Mouse (Mus musculus) heart, adult 9 months (tissue): Measurements from ENCODE around the gene Spata32.

ENCODE experiments used
- DNase-seq, 2 experiments: peaks; one replicate each; pipeline ENCODE4 v3.0.0; 2022; ENCODE audit warnings: low spot score in 2 of 2

The Spata32 gene

DNA sequence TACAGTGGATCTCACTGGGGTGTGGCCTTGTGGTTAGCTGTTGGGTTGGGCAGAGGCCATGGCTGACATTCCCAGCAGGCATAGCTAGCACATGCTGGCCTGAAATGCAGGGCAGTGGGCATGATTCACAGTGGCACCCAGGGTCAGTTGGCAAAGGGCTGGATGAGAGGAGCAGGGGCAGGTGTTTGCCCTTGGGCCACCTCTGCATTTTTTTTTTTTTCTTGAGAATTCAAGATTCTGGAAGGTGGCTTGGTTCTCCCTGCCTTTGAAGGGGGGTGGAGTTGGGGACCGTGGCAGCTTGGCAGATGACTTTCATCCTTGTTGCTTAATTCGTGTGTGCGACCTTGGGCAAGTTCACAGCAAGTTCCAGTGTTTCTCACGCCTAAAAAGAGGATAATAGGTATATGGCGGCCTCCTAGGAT lies 43.8 kb downstream of the Spata32 start:
- DNase-seq = no peak

GRCm38 (mm10) chr11:103173771-103174344 lies 44.4 kb downstream of the Spata32 start:
- DNase-seq = no peak

DNA sequence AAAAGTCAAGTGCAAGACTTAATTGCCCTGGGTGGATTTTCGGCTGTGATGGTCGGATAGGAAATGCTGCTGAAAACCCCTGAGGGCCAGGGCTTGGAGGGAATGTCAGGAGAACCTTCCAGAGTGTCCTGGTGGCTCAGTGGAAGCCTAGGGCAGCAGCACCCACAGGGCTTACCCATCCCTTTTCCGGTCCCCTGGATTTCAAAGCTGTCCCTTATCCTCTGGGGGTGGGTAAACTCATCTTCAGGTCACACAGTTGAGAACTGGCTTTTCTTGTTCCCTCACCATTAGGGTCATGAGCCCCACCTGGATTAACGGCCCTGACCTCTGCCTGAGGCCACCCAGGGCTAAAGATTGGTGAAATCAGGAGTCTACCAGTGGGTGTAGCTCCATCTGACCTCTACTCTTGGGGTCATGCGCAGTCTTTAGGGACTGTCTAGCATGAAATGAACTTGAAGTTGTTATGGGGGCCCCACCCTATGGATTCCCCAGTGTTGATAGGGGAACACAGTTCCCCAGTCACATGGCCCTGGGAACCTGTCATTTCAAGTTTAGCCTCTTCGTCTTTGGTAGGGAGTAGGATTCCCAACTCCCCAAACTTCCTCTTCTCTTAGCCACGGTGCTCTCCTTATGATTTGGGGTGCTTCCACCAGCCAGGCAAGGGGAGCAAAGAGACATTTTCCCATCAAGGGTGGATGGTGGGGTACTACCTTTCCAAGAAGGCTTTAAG lies 45.0 kb downstream of the Spata32 start:
- DNase-seq = no peak

- DNase-seq = no peak
Observed at GRCm38 (mm10) chr11:103172392-103173040, 45.7 kb downstream of the Spata32 start.

- DNase-seq = peak; percentile 50 to 66
Observed at GRCm38 (mm10) chr11:103171703-103172391, 46.4 kb downstream of the Spata32 start.

GRCm38 (mm10) chr11:103171286-103171620 lies 47.0 kb downstream of the Spata32 start:
- DNase-seq = no peak

- peak; percentile 52 to 69 for DNase-seq
Observed at GRCm38 (mm10) chr11:103170494-103171285, 47.5 kb downstream of the Spata32 start, which contains the start of gene Fmnl1. Gene Fmnl1 (plus strand): TSS chr11:103171107.

DNA sequence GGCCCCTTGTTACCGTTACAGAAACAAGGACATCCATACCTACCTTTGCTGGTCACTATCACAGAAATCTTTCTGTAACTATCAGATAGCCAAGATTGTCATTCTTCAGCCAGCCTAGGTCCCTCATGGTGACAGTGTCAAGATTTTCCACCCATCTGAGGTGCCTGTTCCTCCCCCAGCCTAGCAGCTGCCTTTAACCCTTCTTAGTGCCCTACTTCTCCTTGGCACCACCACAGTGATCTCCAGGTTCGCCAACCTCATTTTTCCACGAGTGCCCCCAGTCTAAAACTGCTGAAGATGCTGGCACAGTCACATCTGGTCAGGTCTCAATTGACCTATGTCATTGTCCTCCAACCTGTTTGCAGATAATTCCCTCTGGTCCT lies 48.1 kb downstream of the Spata32 start:
- DNase-seq = no peak

GRCm38 (mm10) chr11:103169664-103170063 lies 48.6 kb downstream of the Spata32 start:
- DNase-seq = no peak

- peak in 1 of 2 experiments; percentile 76 for DNase-seq
Observed at GRCm38 (mm10) chr11:103168690-103169390, 49.4 kb downstream of the Spata32 start.

GRCm38 (mm10) chr11:103164391-103164790 lies 53.8 kb downstream of the Spata32 start:
- no peak for DNase-seq

DNA sequence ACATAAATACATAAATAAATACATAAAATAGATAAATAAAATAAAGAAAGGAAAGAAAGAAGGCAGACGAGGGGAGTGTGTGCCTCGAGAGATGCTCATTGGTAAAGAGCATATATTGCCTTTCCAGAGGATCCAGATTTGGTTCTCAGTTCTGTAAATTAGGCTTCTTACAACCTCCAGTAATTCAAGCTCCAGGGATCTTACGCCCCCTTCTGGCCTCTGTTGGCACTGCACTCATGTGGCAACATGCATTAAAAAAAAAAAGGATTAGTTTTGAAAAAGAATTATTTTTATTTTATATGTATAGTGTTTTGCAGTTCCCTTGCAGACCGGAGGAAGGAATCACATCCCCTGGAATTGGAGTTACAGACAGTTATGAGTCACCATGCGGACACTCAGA lies 56.1 kb downstream of the Spata32 start:
- no peak for DNase-seq

- DNase-seq = no peak
Observed at GRCm38 (mm10) chr11:103161449-103161848, 56.8 kb downstream of the Spata32 start.

GRCm38 (mm10) chr11:103160738-103161137 lies 57.5 kb downstream of the Spata32 start:
- no peak for DNase-seq

DNA sequence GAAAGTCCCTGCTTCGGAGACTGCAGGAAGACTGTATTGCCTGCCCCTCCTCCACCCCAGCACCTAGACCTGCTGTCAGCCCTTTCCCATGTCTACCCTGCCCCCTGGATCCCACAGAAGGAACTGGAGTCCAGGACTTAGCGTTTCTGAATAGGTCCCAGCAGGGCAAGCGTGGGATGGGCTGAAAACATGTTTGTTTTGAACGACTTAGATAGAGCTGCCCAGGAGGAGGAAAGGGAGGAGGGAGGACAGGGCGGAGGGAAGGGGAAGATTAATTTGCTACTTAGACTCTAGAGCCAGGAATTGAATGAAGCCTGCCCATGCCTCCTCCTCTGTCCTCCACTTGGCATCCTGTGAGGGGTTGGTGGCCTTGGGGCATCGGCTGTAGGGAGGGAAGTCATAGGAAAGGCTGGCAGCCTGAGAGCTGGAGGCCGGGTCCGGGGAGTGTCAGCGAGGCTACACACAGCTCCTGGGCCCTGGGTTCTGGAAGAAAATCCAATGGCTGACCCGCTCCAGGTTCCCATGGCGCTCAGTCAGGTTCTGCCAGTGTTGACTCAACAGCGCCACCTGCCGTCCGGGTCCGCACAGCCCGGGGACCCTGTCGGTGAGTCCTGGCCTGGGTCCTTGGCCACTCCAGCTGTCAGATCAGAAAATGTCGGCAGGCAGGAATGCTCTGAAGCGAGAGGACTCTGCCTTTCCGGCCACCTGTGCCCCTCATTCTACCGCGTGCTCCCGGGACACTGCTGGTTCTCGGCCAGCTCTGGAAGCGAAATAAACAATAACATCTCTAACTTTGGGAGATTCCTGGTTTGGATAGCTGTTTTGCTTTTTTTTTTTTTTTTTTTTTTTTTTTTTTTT lies 59.4 kb downstream of the Spata32 start:
- DNase-seq = peak; percentile 91 to 95
